Mouse (Mus musculus) ovary, adult 18-20 months (tissue): ENCODE measurements at regions not wholly inside any gene's neighbourhood (a gene's known extent, or its start where the extent isn't known, plus 50 kb on each side); places are given as distances from the start of the nearest gene placed in this dataset.
"Not testable (repeated sequence)": the region's sequence is repeated elsewhere in the genome, so short reads cannot be mapped to it uniquely, and the experiment has no call there.

Experiments used
- DNase-seq: peaks from one replicate; pipeline ENCODE4 v3.0.0; 2022; ENCODE audit warnings: low spot score, mixed read lengths

- DNase-seq, result no peak
Measured at GRCm38 (mm10) chr1:185940511-185940910, 176.6 kb downstream of the Lyplal1 start.

- DNase-seq, result no peak
Measured at GRCm38 (mm10) chr1:185951163-185951562, 165.9 kb downstream of the Lyplal1 start.

- not testable (repeated sequence) for DNase-seq
Measured at GRCm38 (mm10) chr1:185955821-185956220, 161.3 kb downstream of the Lyplal1 start.

DNA sequence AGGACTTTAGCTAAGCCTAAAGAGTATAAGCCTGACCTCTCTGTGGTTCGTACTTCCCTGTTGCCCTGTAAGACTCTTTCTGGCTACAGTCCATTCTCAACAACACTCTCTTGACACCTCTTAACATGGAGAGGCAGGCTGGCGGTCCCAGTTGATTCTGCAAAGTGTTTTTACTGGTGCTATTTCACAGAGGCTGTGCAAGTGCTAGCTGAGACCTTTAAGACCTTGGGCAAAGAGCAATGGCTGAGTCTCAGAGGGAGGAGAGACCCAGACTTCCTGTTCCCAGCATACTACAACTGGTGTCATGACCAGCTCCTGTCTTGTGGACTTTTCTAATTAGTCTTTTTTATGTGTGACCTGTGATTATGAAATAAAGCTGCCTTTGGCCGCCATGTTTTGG lies 159.6 kb downstream of the Lyplal1 start:
- no peak for DNase-seq

GRCm38 (mm10) chr1:185958276-185958675 lies 158.8 kb downstream of the Lyplal1 start:
- DNase-seq, result no peak

DNA sequence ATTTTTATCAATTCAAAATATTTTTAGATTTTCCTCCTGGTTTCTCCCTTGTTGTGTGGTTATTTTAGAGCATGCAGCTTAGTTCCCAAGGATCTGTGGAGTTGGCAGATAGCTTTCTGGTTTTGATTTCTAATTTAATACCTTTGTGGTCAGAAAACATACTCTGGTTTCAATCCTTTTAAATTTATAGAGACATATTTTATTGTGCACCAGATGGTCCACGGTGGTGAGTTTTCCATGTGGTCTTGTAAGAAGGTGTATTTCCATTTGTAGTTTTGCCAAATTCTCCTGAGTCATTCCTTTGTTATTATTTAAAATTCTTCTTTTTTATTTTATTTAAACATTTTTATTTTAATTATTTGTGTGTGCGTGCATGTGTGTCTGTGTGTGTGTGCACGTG lies 154.5 kb downstream of the Lyplal1 start:
- DNase-seq, result no peak

GRCm38 (mm10) chr1:185963773-185964172 lies 153.3 kb downstream of the Lyplal1 start:
- DNase-seq, result no peak

DNA sequence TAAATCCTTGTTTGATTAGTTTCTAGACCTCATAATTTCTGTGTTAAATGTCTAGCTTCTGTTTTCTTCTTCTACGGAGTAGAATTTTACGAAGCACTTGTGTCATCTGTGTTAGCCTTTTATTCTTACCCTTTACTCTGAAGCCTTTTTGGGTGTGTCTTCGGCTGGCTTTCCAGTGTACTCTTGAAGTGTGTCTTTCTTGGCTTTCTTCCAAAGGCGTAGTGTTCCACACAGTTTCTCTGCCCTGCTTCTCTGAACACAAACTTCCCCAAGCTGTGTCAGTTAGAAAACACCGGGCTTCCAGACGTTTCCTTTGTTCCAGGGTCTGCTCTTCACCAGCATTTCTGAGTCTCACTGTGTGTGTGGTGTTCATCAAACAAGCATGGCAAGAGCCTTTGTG lies 152.7 kb downstream of the Lyplal1 start:
- no peak for DNase-seq

DNA sequence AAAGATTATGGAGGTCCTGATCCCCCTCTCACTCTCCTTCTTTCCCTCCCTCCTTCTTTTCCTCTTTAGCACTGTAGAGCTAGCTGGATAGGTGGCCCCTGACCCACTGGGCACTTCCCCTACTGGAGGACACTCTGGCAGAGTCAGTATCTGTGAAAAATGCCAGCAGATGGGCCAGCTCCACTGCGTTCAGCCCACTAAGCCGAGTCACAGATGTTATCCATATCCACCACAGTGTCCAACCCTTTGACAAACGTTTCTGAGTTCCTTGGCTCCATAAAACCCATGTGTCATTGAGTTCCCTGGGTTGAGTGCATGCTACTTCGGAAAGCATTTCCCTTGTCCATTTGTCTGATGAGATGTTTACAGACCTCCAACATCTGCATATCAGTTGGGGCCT lies 149.9 kb downstream of the Lyplal1 start:
- DNase-seq, result no peak

GRCm38 (mm10) chr1:185967816-185968215 lies 149.3 kb downstream of the Lyplal1 start:
- DNase-seq, result no peak

GRCm38 (mm10) chr1:185968642-185969041 lies 148.5 kb downstream of the Lyplal1 start:
- DNase-seq, result no peak

DNA sequence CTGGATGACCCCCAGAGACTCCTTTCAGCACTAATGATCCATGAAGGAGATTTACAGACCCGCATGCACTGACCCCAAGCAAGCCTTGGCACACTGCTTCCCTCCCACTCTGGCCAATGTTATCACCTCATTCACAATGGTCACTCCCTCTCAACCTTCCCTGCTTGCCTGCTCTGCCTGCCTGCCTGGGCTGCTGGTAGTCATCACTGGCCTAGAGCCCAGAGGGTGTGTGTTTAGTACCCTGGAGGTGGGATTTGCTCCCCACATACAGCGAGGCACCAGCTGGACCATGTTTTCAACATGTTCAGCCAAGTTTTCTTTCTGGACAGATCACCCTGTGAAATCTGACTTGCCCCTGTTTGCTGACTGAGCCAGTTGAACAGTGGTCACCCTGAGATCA lies 147.9 kb downstream of the Lyplal1 start:
- DNase-seq, result peak; percentile 11

DNA sequence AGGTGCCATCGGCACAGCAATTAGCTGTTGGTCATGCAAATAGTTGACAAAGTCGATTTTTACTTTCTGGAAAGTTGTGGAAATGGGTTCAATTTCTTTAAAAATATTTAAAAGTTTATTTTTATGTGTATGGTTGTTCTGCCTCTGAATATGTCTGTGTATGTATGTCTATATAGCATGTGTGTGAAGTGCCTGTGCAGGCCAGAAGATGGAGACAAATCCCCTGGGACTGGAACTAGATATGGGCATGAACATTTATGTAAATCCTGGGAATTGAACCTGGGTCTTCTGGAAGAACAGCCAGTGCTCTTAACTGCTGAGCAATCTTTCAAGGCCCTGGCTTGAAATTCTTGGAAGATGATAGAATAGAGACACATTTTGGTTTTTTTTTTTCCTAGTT lies 140.0 kb downstream of the Lyplal1 start:
- no peak for DNase-seq

DNA sequence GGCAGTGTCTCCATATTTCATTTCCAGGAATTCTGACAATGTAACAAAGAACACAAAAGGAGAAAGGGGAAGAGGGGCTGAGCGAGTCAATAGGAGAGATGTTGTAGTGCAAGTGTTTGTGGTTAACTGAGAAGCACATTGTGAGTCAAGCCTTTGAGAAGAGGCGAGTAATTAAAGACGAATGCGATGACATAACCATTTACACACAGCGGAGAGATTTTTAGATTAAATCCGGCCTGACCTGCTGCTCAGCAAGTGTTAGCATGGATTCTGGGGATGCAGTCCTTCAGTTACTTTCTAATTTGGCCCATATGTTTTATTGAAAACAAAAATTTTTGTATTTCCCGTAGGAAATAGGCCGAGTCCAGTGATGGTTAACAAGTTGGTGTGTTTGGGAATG lies 127.7 kb downstream of the Lyplal1 start:
- DNase-seq, result no peak

DNA sequence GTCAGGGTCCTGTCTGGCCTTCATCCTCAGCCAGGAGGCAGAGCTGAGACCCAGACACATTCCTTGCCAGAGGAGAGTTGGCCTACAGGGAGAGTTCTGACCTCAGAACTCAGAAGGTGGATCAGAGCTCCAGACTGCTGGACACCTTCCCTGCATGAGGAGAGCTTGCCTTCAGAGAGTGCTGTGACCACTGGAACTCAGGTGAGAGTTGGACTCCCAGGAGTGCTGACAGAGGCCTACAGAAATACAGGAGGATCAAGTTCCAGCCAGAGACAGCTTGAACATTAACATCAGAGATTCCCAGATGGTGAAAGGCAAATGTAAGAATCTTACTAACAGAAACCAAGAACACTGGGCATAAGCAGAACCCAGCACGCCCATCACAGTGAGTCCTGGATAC lies 117.0 kb downstream of the Lyplal1 start:
- not testable (repeated sequence) for DNase-seq

- no peak for DNase-seq
Measured at GRCm38 (mm10) chr1:186013413-186013812, 103.7 kb downstream of the Lyplal1 start.

DNA sequence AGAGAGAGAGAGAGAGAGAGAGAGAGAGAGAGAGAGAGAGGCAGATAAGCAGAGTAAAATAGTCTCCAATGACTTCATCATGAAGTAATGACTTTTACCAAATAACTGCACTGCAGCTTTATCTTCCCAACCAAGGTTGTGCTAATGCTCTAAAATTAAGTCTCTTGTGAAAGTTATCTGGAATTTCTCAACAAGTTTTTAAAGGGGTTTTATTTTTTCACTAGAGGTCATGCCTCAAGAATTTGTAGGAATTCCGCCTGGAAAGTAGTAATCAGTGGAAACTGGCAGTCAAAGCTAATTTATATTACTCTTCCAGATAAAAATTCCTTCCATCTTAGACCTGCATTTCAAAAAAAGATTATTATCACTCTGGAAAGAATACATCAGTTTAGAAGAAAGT lies 102.9 kb downstream of the Lyplal1 start:
- no peak for DNase-seq

DNA sequence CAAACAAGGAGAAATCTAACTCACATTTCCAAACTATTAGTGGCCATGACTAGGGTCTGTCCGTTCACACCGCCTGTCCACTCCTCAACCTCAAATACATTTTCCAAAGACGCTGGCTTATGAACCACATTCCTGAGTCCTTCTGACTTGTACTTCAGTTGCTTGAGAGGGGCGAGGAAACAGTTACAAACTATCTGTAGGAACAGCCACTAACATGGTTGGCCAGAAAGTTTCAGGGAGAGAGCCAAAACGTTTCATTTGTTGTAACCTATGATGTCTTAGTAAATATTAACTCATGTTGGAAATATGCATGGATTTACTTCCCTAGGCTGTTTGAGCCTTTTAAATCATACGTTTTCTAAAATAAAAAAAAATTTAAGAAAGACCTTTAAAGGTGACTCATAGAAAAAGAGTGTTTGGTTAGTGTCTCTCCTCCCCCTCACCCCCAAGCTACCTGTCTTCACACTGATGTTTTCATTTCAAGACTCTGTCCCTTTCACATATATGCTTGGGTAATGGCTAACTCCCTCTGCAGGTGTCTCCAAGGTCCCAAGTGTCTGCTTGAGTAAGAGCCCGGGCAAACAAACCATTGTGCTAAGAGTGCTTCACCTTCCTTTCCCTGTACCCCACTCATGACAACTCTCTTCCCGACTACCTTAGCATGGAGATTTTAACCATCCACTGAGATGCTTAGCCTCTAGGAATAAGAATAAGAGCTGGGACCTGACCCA lies 101.1 kb downstream of the Lyplal1 start:
- DNase-seq, result no peak

DNA sequence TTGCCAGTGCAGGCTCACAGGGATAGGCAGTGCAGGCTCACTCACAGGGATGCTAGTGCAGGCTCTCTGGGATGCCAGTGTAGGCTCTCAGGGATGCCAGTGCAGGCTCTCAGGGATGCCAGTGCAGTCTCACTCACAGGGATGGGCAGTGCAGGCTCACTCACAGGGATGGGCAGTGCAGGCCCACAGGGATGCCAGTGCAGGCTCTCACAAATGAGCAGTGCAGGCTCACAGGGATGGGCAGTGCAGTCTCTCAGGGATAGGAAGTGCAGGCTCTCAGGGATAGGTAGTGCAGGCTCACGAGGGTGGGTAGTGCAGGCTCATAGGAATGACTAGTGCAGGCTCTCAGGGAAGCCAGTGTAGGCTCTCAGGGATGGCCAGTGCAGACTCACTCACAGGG lies 99.6 kb downstream of the Lyplal1 start:
- no peak for DNase-seq

DNA sequence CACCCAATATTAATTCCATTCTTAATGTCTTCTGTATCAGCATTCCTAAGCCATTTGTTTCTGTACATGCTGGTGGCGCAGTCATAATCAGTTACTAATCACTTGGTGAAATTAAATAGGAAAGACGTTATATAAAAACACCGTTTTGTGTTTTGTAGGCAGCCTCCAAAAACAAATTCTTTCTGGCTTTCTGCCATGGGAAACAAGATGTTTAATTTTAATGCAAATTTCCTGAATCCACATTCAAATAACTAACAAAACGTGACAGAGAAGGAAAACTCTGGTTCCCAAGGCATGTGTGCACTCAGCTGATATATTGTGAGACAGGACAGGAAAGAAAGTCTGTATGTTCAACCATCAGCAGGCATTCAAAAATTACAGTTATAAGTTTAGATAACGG lies 97.6 kb downstream of the Lyplal1 start:
- DNase-seq, result no peak

GRCm38 (mm10) chr1:186031951-186032350 lies 85.2 kb downstream of the Lyplal1 start:
- no peak for DNase-seq

DNA sequence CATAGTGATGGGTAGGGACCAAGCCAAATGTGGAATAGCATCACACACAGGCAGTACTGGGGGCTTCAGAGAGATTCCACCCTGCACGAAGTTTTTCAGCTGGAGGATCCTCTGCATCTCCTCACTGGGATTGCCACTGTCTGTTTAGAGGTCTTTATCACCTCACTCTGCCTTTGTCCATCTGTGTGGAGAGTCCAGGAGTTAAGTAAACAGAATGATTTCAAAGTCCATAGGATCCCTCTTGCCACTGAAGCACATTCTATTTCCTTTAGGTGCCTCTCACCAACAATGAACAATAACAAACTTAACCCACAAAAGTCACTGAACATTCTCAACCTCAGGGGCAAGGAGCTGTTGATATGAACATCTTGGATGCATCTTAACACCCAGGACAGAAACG lies 82.7 kb downstream of the Lyplal1 start:
- DNase-seq, result no peak
